Mouse (Mus musculus): ENCODE results near the gene Ppp1r14b. TPM values are rescaled to one million over a fixed set of nuclear protein-coding genes. Genes with fewer than 3 reads are reported as not detected.

The Ppp1r14b gene
- polyA plus RNA-seq, 2 experiments from 2014 or later = 14.2 to 26.1 TPM

DNA sequence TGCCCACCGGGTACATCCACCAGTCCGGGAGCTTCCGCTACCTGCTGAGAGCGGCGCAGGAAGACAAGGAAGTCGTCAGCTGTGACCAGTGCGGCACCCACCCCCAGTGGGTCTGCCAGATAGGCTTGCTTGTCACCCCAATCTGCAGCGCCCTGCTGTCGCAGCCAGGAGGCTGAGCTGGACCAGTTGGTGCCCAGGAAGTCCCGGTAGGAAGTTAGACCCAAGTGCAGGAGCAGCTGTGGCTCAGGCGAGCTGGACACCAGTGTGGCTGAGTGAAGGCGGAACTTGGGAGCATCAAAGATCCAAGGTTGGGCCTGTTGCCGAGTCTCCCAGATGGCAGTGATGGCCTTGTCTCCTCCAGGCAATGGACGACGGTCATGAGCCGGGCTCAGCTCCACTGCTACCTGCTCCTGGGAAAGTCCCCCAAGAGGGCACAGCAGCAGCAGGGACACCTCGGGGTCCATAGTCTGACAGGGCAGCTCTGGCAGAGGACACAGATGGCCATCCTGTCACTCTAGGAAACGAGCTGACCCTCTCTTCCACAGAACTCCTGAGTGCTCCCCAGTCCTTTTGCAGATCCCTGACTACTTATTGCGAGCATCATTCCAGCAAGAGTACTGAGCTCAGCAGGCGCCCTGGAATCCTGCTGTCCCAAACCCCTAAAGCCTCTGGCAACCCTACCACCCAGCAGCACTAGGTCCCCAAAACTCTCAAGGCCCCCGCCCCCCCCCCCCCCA lies 20.7 kb downstream of the Ppp1r14b start:
- ATAC-seq = no peak

DNA sequence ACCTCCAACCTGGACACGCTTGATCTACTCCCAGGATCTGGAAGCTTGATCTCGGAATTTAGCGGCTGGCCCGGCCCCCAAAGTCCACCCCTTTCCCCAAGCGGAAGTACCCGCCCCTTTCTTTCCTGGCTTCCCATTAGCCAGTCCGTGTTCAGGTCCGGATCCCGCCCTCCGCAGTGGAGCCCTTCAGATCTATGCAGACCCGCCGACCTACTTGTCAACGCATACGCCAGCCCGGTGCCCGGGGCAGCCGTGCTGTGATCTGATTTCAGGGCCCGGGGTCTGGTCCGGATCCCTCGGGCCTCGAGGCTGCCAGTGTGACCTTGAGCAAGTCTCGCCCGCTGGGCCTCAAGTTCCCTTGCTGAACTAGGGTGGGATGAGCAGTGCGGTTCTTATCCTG lies 21.2 kb downstream of the Ppp1r14b start, which contains the start of the genes Nudt22 and Trpt1:
TSS of gene Nudt22 (minus strand) at position 112 of the 400 bp plus-strand sequence.
TSS of gene Trpt1 (plus strand) at position 126 of the 400 bp plus-strand sequence.
- no peak for ATAC-seq

DNA sequence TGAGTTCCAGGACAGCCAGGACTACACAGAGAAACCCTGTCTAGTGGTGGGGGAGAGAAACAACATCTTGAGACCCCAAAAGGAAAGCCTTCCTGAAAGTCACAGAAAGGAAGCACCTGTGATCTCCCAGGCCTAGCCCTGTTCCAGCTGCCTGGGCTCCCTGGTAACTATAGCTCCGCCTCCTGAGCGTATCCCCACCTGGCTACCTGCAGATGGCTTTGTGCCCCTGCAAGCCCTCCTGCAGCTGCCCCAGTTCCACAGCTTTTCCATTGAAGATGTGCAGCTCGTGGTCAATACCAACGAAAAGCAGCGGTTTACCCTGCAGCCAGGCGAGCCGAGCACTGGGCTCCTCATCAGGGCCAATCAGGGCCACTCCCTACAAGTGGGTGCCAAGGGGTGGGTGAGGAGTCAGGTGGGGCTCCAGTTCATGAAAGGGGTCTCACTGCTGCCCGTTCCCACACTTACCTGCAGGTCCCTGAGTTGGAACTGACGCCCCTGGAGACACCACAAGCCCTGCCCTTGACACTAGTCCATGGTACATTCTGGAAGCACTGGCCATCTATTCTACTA lies 23.0 kb downstream of the Ppp1r14b start:
- no peak for ATAC-seq

DNA sequence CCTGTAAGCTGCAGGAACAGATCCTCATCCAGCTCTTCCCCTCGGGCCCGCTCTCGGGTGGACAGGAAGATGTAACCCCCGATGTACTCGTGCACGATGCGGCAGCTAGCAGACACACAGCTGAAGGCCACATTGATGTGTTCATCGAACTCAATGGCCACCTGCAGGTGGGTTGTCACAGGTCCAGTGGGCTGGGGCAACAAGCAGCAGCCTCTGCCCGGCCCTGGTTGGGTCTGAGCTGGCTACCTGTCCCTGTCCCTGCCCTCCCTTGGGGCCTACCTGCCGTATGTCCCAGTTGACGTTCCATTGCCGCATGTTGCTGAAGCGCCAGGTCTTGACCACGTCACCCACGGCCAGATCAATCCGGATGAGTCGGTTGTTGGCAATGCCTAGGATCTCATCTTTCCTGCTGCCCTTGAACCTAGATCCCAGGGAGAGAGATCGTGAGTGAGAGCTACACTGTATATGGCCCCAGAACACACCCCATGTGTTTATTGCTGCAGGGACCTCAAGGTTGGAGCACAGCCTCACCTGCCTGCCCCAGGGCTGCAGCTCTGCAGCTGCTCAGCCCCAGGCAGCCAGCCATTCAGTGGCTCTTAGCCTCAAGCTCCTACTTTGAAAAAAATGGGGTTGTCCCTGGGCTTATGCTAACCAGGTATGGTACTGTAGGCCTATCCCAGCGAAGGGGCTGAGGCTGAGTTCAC lies 24.7 kb downstream of the Ppp1r14b start:
- no peak for ATAC-seq

DNA sequence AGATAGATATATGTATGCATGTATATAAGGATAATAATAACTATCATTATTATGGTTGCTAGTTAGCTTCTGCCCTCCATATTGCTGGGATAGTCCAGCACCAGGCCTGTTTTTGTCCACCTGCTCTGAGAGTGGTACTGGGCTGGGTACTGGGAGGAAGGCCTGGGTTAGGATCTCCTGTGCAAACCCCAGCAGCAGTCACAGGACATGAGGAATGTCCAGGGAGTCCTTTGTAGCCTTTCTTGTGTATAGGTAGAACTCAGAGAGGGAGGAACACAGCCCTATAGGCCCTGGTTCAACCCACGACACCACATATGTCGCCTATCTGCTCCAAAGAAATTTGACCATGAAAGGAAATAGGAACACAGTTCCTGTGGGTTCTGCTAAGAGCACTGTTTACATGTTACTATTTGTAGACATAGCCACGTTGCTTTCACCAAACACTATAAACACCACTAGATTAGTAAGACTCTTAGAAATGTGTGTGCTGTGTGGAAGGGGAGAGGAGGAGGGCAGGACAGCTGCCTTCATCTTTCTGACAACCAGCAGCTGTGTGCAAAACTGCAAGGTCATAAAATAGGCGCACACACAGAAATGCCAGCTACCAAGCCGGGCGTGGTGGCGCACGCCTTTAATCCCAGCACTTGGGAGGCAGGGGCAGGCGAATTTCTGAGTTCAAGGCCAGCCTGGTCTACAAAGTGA lies 32.3 kb downstream of the Ppp1r14b start:
- no peak for ATAC-seq

DNA sequence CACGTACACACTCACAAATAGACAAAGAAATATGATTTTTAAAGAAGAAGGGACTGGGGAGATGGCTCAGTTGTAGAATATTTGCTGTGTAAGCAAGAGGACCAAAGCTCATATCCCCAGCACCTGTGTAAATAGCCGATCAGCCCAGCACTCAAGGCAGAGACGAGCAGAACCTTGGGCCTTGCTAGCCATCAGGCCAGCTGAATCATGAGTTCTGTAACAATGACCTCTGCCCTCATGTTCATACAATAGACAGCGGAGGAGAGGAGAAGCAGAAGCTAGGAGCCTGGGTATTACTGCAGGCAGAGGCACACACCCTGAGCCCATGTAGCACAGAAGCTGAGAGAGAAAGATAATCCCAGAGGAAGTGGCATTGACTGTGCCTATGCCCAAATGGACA lies 37.7 kb downstream of the Ppp1r14b start:
- ATAC-seq = no peak

DNA sequence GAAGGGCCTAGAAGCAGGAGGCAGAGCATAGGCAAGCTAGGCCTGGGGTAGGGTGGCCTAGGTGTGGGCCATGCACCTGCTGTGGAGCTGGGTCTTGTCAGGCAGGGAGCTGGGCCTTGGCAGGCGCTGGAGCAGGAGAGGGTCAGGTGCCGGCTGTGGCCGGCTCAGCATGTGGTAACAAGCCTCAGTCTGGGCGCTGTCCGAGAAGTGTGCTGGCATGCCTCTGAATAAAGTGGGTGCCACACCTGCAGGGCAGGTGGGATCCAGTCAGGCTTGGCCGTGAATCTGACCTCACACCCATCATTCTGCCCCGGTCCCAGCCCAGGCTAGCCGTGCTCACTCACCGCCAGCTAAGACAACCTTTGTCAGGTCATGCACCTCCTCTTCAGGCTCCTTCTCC lies 39.2 kb downstream of the Ppp1r14b start:
- ATAC-seq = no peak

DNA sequence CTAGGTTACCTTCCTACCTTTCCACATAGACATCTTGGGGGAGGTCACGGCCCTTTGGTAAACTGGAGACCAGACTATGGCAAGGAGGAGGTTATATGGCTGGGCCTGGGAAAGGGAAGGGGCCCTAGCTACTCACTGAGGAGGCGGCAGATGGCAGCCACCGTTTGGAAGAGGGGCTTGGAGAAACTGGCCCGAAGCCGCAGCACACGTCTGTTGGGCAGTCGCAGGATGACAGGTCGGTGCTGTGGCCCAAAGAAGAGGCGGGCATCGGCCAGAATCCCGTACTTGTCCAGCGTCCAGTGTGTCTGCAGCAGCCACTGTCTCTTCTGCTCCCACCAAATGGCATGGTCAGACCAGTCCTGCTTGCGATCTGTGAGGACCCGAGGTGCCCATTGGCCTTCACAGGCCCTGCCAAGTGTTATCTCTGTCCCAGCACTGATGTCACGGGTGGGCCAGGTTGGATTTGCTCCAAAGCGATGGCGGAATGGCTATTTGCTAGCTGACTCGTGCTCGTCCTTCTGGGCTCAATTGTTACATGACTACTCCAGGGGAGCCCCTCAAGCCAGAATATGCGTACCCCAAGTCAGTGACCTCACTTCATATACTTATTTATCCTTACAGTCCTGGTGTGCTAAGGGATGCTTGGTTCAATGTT lies 39.8 kb downstream of the Ppp1r14b start:
- ATAC-seq = no peak

DNA sequence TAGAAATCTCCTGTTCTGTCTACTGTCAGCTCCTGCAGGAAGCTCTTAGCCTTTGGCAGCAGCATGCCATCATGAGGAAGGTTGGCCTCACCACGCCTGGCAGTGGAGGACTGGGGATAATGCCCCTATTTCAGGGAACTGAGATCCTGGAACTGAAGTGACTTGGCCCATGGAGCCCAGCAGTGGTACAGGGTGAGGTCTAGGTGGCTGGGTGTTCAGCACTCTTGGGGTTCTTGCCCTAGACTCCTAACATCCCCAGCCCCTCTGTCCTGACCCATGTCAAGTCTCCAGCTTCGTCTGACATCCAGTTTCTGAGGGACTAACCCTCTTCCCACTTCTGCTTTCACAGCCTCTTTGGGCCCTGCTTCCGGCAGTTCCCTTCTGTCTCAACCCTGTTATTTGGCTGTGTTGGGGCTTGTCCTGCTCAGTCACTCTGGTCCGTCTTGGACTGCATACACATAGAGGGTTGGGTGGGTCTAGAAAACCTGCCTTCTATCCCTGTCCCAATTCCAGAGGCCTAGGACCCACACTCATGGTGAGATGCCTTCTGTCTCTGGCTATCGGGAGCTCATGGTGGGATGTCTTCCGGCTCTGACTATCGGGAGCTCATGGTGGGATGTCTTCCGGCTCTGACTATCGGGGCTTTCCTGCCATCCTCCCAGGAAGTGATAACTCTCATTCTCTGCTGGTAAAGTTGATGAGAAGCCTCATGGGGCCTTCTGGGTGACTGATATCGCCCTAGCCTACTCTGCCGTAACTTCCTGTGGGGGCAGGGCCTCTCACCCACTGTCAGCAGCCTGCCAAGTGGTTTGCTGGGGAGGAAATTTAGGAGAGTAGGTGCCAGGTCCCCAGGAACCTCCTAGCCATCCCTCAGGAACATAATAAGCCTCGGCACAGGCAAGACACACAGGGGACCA lies 43.0 kb downstream of the Ppp1r14b start:
- peak; percentile 83 for ATAC-seq

DNA sequence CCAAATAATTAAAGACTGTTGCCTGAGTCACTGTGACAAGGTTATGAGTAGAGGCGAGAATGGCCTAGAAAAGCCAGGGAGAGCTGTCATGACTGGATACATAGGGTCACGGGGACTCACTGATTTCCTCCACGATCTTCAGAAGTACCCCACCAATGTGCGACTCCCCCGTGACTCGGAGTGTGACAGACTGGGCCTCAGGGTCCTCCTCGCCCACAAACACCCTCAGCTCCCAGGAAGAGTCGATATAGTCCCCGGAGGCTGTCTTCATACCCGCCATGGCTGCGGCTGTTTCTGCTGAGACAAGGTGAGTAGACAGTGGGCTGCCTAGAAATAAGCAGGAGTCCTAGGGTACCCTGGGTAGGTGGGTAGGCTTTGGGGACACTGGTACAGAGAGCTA lies 43.8 kb downstream of the Ppp1r14b start:
- no peak for ATAC-seq

DNA sequence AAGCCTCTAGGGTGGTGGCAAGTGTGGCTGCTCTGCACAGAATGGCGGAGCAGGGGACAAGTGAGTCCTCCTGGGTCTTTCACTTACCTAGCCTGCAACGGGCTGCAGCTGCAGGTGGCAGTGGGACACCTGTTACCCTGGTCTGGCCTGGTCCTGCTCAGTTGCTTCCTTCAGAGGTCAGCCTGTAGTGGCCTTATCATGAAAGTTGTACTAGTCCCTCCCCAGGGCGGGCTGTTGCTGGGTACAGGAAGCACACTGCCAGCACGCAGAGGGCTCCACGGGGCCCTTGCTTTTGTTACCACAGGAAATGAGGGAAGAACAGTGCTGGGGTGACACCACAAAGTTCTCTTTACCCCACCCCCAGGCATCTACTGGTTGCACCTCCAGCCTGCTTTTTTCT lies 44.4 kb downstream of the Ppp1r14b start, which contains the start of gene Fermt3:
TSS of gene Fermt3 (minus strand) at position 279 of the 400 bp plus-strand sequence.
- ATAC-seq = peak; percentile 71

DNA sequence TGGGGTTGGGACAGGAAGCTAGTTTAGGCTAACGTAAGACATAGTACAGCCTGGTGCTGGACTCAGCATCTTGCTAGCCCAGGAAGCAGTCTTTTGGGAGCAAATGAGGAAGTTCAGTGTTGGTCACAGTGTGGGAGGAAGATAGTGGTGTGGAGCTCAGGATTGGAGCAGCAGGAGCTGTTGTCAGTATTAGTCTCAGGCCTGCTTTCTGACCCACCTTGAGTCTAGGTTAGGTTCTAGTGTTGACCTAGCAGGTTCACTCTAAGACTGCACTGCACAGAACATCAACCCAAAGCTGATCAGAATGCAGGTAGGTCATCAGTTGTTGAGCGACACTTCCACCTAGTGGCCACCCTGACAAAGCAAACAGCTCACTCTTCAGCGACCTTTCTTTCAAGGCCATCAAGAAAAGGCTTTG lies 45.5 kb downstream of the Ppp1r14b start:
- peak; percentile 35 for ATAC-seq

Other genes starting within 250 kb of the Ppp1r14b start
- gene Rps6ka4, start 134.3 kb upstream of the Ppp1r14b start, polyA plus RNA-seq (2017; shearing (Covaris generic)) = 1 to 10 TPM; 6.2 to 9.2 TPM
- 1 to 10 TPM; 3.8 to 6.5 TPM for gene Ccdc88b, start 116.8 kb upstream of the Ppp1r14b start, polyA plus RNA-seq (2017; shearing (Covaris generic))
- 100 to 1,000 TPM; 183 to 217 TPM for gene Trmt112, start 65.3 kb upstream of the Ppp1r14b start, polyA plus RNA-seq (2017; shearing (Covaris generic))
- gene Prdx5, start 64.9 kb upstream of the Ppp1r14b start, polyA plus RNA-seq (2017; shearing (Covaris generic)) = 100 to 1,000 TPM; 244 to 253 TPM
- 1 to 10 TPM; 3.1 to 3.8 TPM for gene Esrra, start 53.2 kb upstream of the Ppp1r14b start, polyA plus RNA-seq (2017; shearing (Covaris generic))
- gene Catsperz, start 49.6 kb upstream of the Ppp1r14b start, polyA plus RNA-seq (2017; shearing (Covaris generic)) = not detected
- not detected for gene Kcnk4, start 40.5 kb upstream of the Ppp1r14b start, polyA plus RNA-seq (2017; shearing (Covaris generic))
- gene Bad, start 33.1 kb upstream of the Ppp1r14b start, polyA plus RNA-seq (2017; shearing (Covaris generic)) = 10 to 100 TPM; 42.6 to 60.5 TPM
- gene Gpr137, start 32.5 kb upstream of the Ppp1r14b start, polyA plus RNA-seq (2017; shearing (Covaris generic)) = 10 to 100 TPM in 1 of 2 experiments, 1 to 10 TPM in 1; 9.8 to 11.5 TPM
- 1 to 10 TPM; 3.2 to 5.1 TPM for gene Plcb3, start 1.5 kb downstream of the Ppp1r14b start, polyA plus RNA-seq (2017; shearing (Covaris generic))
- 10 to 100 TPM; 54.3 to 76.4 TPM for gene Fkbp2, start 5.5 kb downstream of the Ppp1r14b start, polyA plus RNA-seq (2017; shearing (Covaris generic))
- gene Vegfb, start 12.7 kb downstream of the Ppp1r14b start, polyA plus RNA-seq (2017; shearing (Covaris generic)) = 1 to 10 TPM; 2.5 to 2.6 TPM
- 10 to 100 TPM; 44.8 to 46.0 TPM for gene Dnajc4, start 17.6 kb downstream of the Ppp1r14b start, polyA plus RNA-seq (2017; shearing (Covaris generic))
- gene Nudt22, start 21.1 kb downstream of the Ppp1r14b start, polyA plus RNA-seq (2017; shearing (Covaris generic)) = 10 to 100 TPM; 29.8 to 33.4 TPM
- gene Trpt1, start 21.2 kb downstream of the Ppp1r14b start, polyA plus RNA-seq (2017; shearing (Covaris generic)) = 1 to 10 TPM; 4.5 to 7.3 TPM
- gene Fermt3, start 44.5 kb downstream of the Ppp1r14b start, polyA plus RNA-seq (2017; shearing (Covaris generic)) = 100 to 1,000 TPM; 208 to 288 TPM
- 100 to 1,000 TPM; 105 to 165 TPM for gene Stip1, start 65.0 kb downstream of the Ppp1r14b start, polyA plus RNA-seq (2017; shearing (Covaris generic))
- 1 to 10 TPM in 1 of 2 experiments, under 1 TPM in 1; 0.82 to 2.6 TPM for gene Macrod1, start 81.8 kb downstream of the Ppp1r14b start, polyA plus RNA-seq (2017; shearing (Covaris generic))
- not detected for gene Flrt1, start 130.8 kb downstream of the Ppp1r14b start, polyA plus RNA-seq (2017; shearing (Covaris generic))
- gene Otub1, start 231.3 kb downstream of the Ppp1r14b start, polyA plus RNA-seq (2017; shearing (Covaris generic)) = 100 to 1,000 TPM; 157 to 170 TPM
- 100 to 1,000 TPM; 387 to 411 TPM for gene Cox8a, start 242.6 kb downstream of the Ppp1r14b start, polyA plus RNA-seq (2017; shearing (Covaris generic))